Mouse (Mus musculus) kidney, adult 2 months (tissue): ENCODE data around the gene Plscr2.

Experiments
- CTCF ChIP-seq: fragments of 200-500 bp; conservative IDR thresholded peaks from 2 replicates; pipeline ENCODE4 v1.5.1; 2011; ENCODE audit warnings: low read depth, mild to moderate bottlenecking, control low read depth, low read length, moderate library complexity, mixed read lengths; ENCODE audit not compliant: insufficient read depth, insufficient read length
- POLR2A ChIP-seq: fragments of 200-500 bp; IDR thresholded peaks from one replicate; pipeline ENCODE4 v1.6.1; 2011; ENCODE audit warnings: low read depth, low read length, control low read depth

GRCm38 (mm10) chr9:92305620-92306220, 30.3 kb downstream of the Plscr2 start:
- no peak for TF ChIP-seq CTCF
- no peak for TF ChIP-seq POLR2A
